Mouse (Mus musculus) brown adipose tissue, adult 24 weeks (tissue): ENCODE data around the gene Clec3a. TPM values are rescaled to one million over a fixed set of nuclear protein-coding genes. Genes with fewer than 3 reads are reported as not detected.

ENCODE experiments used
- H3K27ac ChIP-seq: fragments of 200-500 bp; replicated peaks from 2 replicates; pipeline ENCODE4 v1.5.1; 2012; ENCODE audit warnings: low read depth, mild to moderate bottlenecking, low read length
- H3K4me1 ChIP-seq: fragments of 200-500 bp; 2 replicates; pipeline ENCODE4 v1.6.1; 2012; ENCODE audit warnings: low read length, mixed read lengths; ENCODE audit not compliant: control insufficient read depth, insufficient read depth, insufficient read length
- H3K4me3 ChIP-seq: fragments of 200-500 bp; 2 replicates; pipeline ENCODE4 v1.5.1; 2012; ENCODE audit warnings: low read depth, mild to moderate bottlenecking, low read length, moderate library complexity; ENCODE audit not compliant: insufficient read depth
- polyA plus RNA-seq: library from polyadenylated mRNA; stranded (reverse); fragments of >200 nt; gene quantifications from 2 replicates; pipeline ENCODE4 v1.2.4, GENCODE M21; 2012; ENCODE audit not compliant: missing spikeins, insufficient read depth, insufficient read length

Clec3a gene
- polyA plus RNA-seq, 1 experiment, result not detected

- Histone ChIP-seq H3K4me1 (no peaks in the 10 kb centered on the region), H3K27ac (no peak overlapping the region), H3K4me3 (peak overlapping the region; percentile 82)
These were observed 22.3 kb downstream of the Clec3a start for GRCm38 (mm10) chr8:114440205-114440589.

- H3K4me3 ChIP-seq, result no peak overlapping the region
- H3K27ac ChIP-seq, result no peak overlapping the region
- no peaks in the 10 kb centered on the region for H3K4me1 ChIP-seq
These were observed 23.7 kb downstream of the Clec3a start for GRCm38 (mm10) chr8:114441616-114442015.

GRCm38 (mm10) chr8:114446884-114447283 is 29.0 kb downstream of the Clec3a start:
- Histone ChIP-seq H3K27ac (no peak overlapping the region), H3K4me1 (no peaks in the 10 kb centered on the region), H3K4me3 (no peak overlapping the region)

GRCm38 (mm10) chr8:114452278-114452677 is 34.4 kb downstream of the Clec3a start:
- Histone ChIP-seq H3K4me3 (no peak overlapping the region), H3K4me1 (no peaks in the 10 kb centered on the region), H3K27ac (no peak overlapping the region)

GRCm38 (mm10) chr8:114452781-114453221 is 34.9 kb downstream of the Clec3a start:
- Histone ChIP-seq H3K4me3 (no peak overlapping the region), H3K4me1 (no peaks in the 10 kb centered on the region), H3K27ac (no peak overlapping the region)

- H3K4me1 ChIP-seq, result no peaks in the 10 kb centered on the region
- no peak overlapping the region for H3K4me3 ChIP-seq
- no peak overlapping the region for H3K27ac ChIP-seq
These were observed 37.4 kb downstream of the Clec3a start for GRCm38 (mm10) chr8:114455302-114455701.

- H3K27ac ChIP-seq, result no peak overlapping the region
- no peaks in the 10 kb centered on the region for H3K4me1 ChIP-seq
- H3K4me3 ChIP-seq, result no peak overlapping the region
These were observed 38.1 kb downstream of the Clec3a start for GRCm38 (mm10) chr8:114455953-114456352.

- Histone ChIP-seq H3K4me1 (0 out of 2 replicates have a peak, but pooled peaks cover 2% of the 10 kb centered on the region), H3K4me3 (no peak overlapping the region), H3K27ac (no peak overlapping the region)
These were observed 40.4 kb downstream of the Clec3a start for GRCm38 (mm10) chr8:114458113-114458784.

GRCm38 (mm10) chr8:114460600-114460999 is 42.7 kb downstream of the Clec3a start:
- Histone ChIP-seq H3K4me1 (0 out of 2 replicates have a peak, but pooled peaks cover 3% of the 10 kb centered on the region), H3K27ac (no peak overlapping the region), H3K4me3 (no peak overlapping the region)

GRCm38 (mm10) chr8:114462591-114462990 is 44.7 kb downstream of the Clec3a start:
- H3K4me3 ChIP-seq, result no peak overlapping the region
- H3K4me1 ChIP-seq, result peaks cover 5% of the 10 kb centered on the region; the same call in 1 of the 2 replicates
- no peak overlapping the region for H3K27ac ChIP-seq

- Histone ChIP-seq H3K4me1 (peaks cover 5% of the 10 kb centered on the region; the same call in 1 of the 2 replicates), H3K27ac (no peak overlapping the region; the same call in 1 of the 2 replicates), H3K4me3 (peak overlapping the region; percentile 9; the same call in 1 of the 2 replicates)
These were observed 45.4 kb downstream of the Clec3a start for GRCm38 (mm10) chr8:114463305-114463704.

GRCm38 (mm10) chr8:114468526-114469207 is 50.8 kb downstream of the Clec3a start:
- no peak overlapping the region for H3K4me3 ChIP-seq
- H3K27ac ChIP-seq, result no peak overlapping the region
- peaks cover 2% of the 10 kb centered on the region; the same call in 1 of the 2 replicates for H3K4me1 ChIP-seq

- peaks cover 2% of the 10 kb centered on the region; the same call in 1 of the 2 replicates for H3K4me1 ChIP-seq
- H3K4me3 ChIP-seq, result no peak overlapping the region
- no peak overlapping the region for H3K27ac ChIP-seq
These were observed 51.3 kb downstream of the Clec3a start for GRCm38 (mm10) chr8:114469208-114469590.

- Histone ChIP-seq H3K4me3 (no peak overlapping the region), H3K27ac (no peak overlapping the region), H3K4me1 (no peaks in the 10 kb centered on the region)
These were observed 55.7 kb downstream of the Clec3a start for GRCm38 (mm10) chr8:114473546-114473945.
